Mouse (Mus musculus): Measurements from ENCODE around the gene Cnst.
A peak's percentile ranks its signal among the peaks of the same experiment; 100 is the strongest.

Cnst gene

GRCm38 (mm10) chr1:179545768-179546550 lies at the start of gene Cnst, which contains the start of gene Tfb2m:
Cnst (plus strand) TSS chr1:179546370.
Tfb2m (minus strand) TSS chr1:179546267.
- peak; percentile 98 for DNase-seq (ENCODE audit: low read depth, low spot score)

GRCm38 (mm10) chr1:179499257-179499656 lies 46.9 kb upstream of the Cnst start:
- no peak for DNase-seq (ENCODE audit: low read depth, low spot score)

- DNase-seq (ENCODE audit: low read depth, low spot score): no peak
These were observed 43.6 kb upstream of the Cnst start for GRCm38 (mm10) chr1:179502565-179502964.

GRCm38 (mm10) chr1:179506530-179507315 lies 39.4 kb upstream of the Cnst start:
- no peak for DNase-seq (ENCODE audit: low read depth, low spot score)

- no peak for DNase-seq (ENCODE audit: low read depth, low spot score)
These were observed 35.4 kb upstream of the Cnst start for GRCm38 (mm10) chr1:179510546-179511340.

- DNase-seq (ENCODE audit: low read depth, low spot score): peak; percentile 77
These were observed 34.3 kb upstream of the Cnst start for GRCm38 (mm10) chr1:179511895-179512294.

GRCm38 (mm10) chr1:179516941-179517712 lies 29.0 kb upstream of the Cnst start:
- no peak for DNase-seq (ENCODE audit: low read depth, low spot score)

- DNase-seq (ENCODE audit: low read depth, low spot score): peak; percentile 76
These were observed 28.3 kb upstream of the Cnst start, which contains the start of gene Smyd3 for GRCm38 (mm10) chr1:179517713-179518465. Smyd3 (minus strand) TSS chr1:179518041.

GRCm38 (mm10) chr1:179519901-179520300 lies 26.3 kb upstream of the Cnst start:
- DNase-seq (ENCODE audit: low read depth, low spot score): no peak

- no peak for DNase-seq (ENCODE audit: low read depth, low spot score)
These were observed 7.1 kb upstream of the Cnst start for GRCm38 (mm10) chr1:179539054-179539453.

- no peak for DNase-seq (ENCODE audit: low read depth, low spot score)
These were observed 6.3 kb upstream of the Cnst start for GRCm38 (mm10) chr1:179539887-179540286.

GRCm38 (mm10) chr1:179541502-179541901 lies 4.7 kb upstream of the Cnst start:
- DNase-seq (ENCODE audit: low read depth, low spot score): no peak

GRCm38 (mm10) chr1:179546551-179546917 lies 364 bp downstream of the Cnst start:
- DNase-seq (ENCODE audit: low read depth, low spot score): peak; percentile 33

GRCm38 (mm10) chr1:179547176-179547575 lies 1.0 kb downstream of the Cnst start:
- no peak for DNase-seq (ENCODE audit: low read depth, low spot score)

GRCm38 (mm10) chr1:179548220-179548619 lies 2.0 kb downstream of the Cnst start:
- no peak for DNase-seq (ENCODE audit: low read depth, low spot score)

GRCm38 (mm10) chr1:179548996-179549752 lies 3.0 kb downstream of the Cnst start:
- no peak for DNase-seq (ENCODE audit: low read depth, low spot score)

GRCm38 (mm10) chr1:179551336-179551735 lies 5.2 kb downstream of the Cnst start:
- DNase-seq (ENCODE audit: low read depth, low spot score): no peak

GRCm38 (mm10) chr1:179551921-179552320 lies 5.8 kb downstream of the Cnst start:
- no peak for DNase-seq (ENCODE audit: low read depth, low spot score)

- DNase-seq (ENCODE audit: low read depth, low spot score): no peak
These were observed 6.6 kb downstream of the Cnst start for GRCm38 (mm10) chr1:179552751-179553150.
